21 mouse cellular contexts compared by ENCODE assay signal in genomic region chr14:79294950-79295349, GRCm38 (mm10). TPM values are rescaled to one million over a fixed set of nuclear protein-coding genes. Genes with fewer than 3 reads are reported as not detected.
DNase-seq lines count a peak whose midpoint lies in the region; ATAC-seq and TF ChIP-seq lines count a peak whose summit lies in the region.
"Had no signal": no experiment of that assay in that cellular context is flagged by ENCODE, and none has a peak within 500 bp of the region (broad histone marks: within the 10 kb centered on the region; RNA-seq: fewer than 3 reads in every experiment).

No protein-coding gene starts in this region.

- H3K4me1 ChIP-seq in lung, embryonic 14.5 days (ENCODE audit: insufficient read depth), result peaks cover 5% of the 10 kb centered on the region
- H3K4me1 ChIP-seq in intestine, embryonic 16.5 days (ENCODE audit: control insufficient read depth, insufficient read depth, low read length), result peaks cover under 1% of the 10 kb centered on the region; the same call in 1 of the 2 replicates
- peaks cover 9% of the 10 kb centered on the region for H3K4me1 ChIP-seq in midbrain, postnatal 0 days (ENCODE audit: insufficient read depth, low read length)

- no peak overlapping the region for H3K9ac ChIP-seq in lung, embryonic 14.5 days
- no peak overlapping the region for H3K9ac ChIP-seq in intestine, embryonic 16.5 days (ENCODE audit: low read depth, low read length)
- H3K9ac ChIP-seq in midbrain, postnatal 0 days (replicated peaks; ENCODE audit: low read length, poor library complexity, severe bottlenecking), result no peak overlapping the region
- H3K9ac ChIP-seq: embryonic facial prominence, embryonic 12.5 days; heart, embryonic 13.5 days had no signal

- no peak overlapping the region for H3K4me3 ChIP-seq in lung, embryonic 14.5 days (ENCODE audit: low read depth, low read length)
- no peak overlapping the region for H3K4me3 ChIP-seq in intestine, embryonic 16.5 days (ENCODE audit: low read length)
- H3K4me3 ChIP-seq in midbrain, postnatal 0 days (ENCODE audit: low read depth, low read length), result no peak overlapping the region
- H3K4me3 ChIP-seq: embryonic facial prominence, embryonic 12.5 days; heart, embryonic 13.5 days; hindbrain, embryonic 10.5 days had no signal

- H3K36me3 ChIP-seq in lung, embryonic 14.5 days (ENCODE audit: insufficient read depth), result no peaks in the 10 kb centered on the region
- no peaks in the 10 kb centered on the region for H3K36me3 ChIP-seq in intestine, embryonic 16.5 days (ENCODE audit: control insufficient read depth, insufficient read depth, low read length)
- H3K36me3 ChIP-seq in midbrain, postnatal 0 days (ENCODE audit: insufficient read depth, low read length), result no peaks in the 10 kb centered on the region
- H3K36me3 ChIP-seq: embryonic facial prominence, embryonic 12.5 days; G1E; heart, embryonic 13.5 days; hindbrain, embryonic 10.5 days had no signal

- ATAC-seq in lung, embryonic 14.5 days (ENCODE audit: insufficient read depth), result no peak
- ATAC-seq in intestine, embryonic 16.5 days, result peak; percentile 70
- peak; percentile 45 for ATAC-seq in megakaryocyte progenitor cell, adult 5-6 weeks (replicated peaks; ENCODE audit: poor library complexity)
- ATAC-seq in midbrain, postnatal 0 days (ENCODE audit: low FRiP score), result no peak

- H3K27ac ChIP-seq in lung, embryonic 14.5 days (ENCODE audit: low read depth), result no peak overlapping the region
- H3K27ac ChIP-seq in intestine, embryonic 16.5 days (ENCODE audit: low read length), result no peak overlapping the region
- no peak overlapping the region for H3K27ac ChIP-seq in midbrain, postnatal 0 days (ENCODE audit: low read depth, low read length)
- H3K27ac ChIP-seq: embryonic facial prominence, embryonic 12.5 days; heart, embryonic 13.5 days; hindbrain, embryonic 10.5 days had no signal

- no peaks in the 10 kb centered on the region for H3K27me3 ChIP-seq in lung, embryonic 14.5 days (ENCODE audit: insufficient read depth, low read length)
- no peaks in the 10 kb centered on the region; the same call in 1 of the 2 replicates for H3K27me3 ChIP-seq in intestine, embryonic 16.5 days (replicated peaks; ENCODE audit: control insufficient read depth, insufficient read depth, low read length)
- H3K27me3 ChIP-seq in midbrain, postnatal 0 days (ENCODE audit: insufficient read depth, low read length), result peaks cover 7% of the 10 kb centered on the region; the same call in 1 of the 2 replicates
- H3K27me3 ChIP-seq: embryonic facial prominence, embryonic 12.5 days had no signal

- H3K9me3 ChIP-seq in lung, embryonic 14.5 days (ENCODE audit: low read depth, low read length), result no peaks in the 10 kb centered on the region
- H3K9me3 ChIP-seq in intestine, embryonic 16.5 days (ENCODE audit: control insufficient read depth, low read length), result no peaks in the 10 kb centered on the region
- no peaks in the 10 kb centered on the region for H3K9me3 ChIP-seq in midbrain, postnatal 0 days (ENCODE audit: low read length)
- H3K9me3 ChIP-seq: embryonic facial prominence, embryonic 12.5 days; G1E; heart, embryonic 13.5 days; hindbrain, embryonic 10.5 days had no signal

- TF ChIP-seq CTCF in lung, embryonic 14.5 days (IDR thresholded peaks at IDR 0.05; ENCODE audit: low read depth), result no peak
- TF ChIP-seq CTCF in midbrain, postnatal 0 days (IDR thresholded peaks at IDR 0.05), result no peak

- H3K4me2 ChIP-seq in lung, embryonic 14.5 days, result peak overlapping the region; percentile 35; the same call in 1 of the 2 replicates
- no peak overlapping the region for H3K4me2 ChIP-seq in intestine, embryonic 16.5 days (ENCODE audit: low read depth, low read length)
- H3K4me2 ChIP-seq in midbrain, postnatal 0 days (ENCODE audit: low read depth, low read length, poor library complexity, severe bottlenecking), result no peak overlapping the region
- H3K4me2 ChIP-seq: heart, embryonic 13.5 days had no signal

- 53% methylated on average over 5 of the region's 5 CpGs for WGBS in lung, embryonic 14.5 days
- 53% methylated on average over 5 of the region's 5 CpGs for WGBS in intestine, embryonic 16.5 days
- WGBS in midbrain, postnatal 0 days, result 81% methylated on average over 5 of the region's 5 CpGs

- DNase-seq in lung, embryonic 14.5 days, result no peak
- DNase-seq in lung, postnatal 4 days, result no peak
- peak; percentile 70 for DNase-seq in c-Kit-negative CD71-positive TER-119-positive erythroid progenitor cells, embryonic 14.5 days (ENCODE audit: low read depth, low spot score)
- no peak for DNase-seq in midbrain, postnatal 0 days (ENCODE audit: low spot score)
- no peak for DNase-seq in adrenal gland, adult 18-20 months (ENCODE audit: low spot score in 2 of 2)
- DNase-seq: adrenal gland, postnatal 10 days; cerebellum, adult 11-12 months; kidney, postnatal 36 days; left cerebral cortex, postnatal 4 days; lung, adult 2 months; right cerebral cortex, adult 18-20 months had no signal

RNA-seq across cellular contexts. Expression of gene Rgcc, which starts 6.5 kb away (rescaled TPM):
- 137 and 142 TPM in 2 replicates for polyA plus RNA-seq in lung, embryonic 14.5 days (2014; fragmentation: Nextera tagmentation; extraction: Ambion mirVana)
- 39.4 and 46.2 TPM in 2 replicates for polyA plus RNA-seq in intestine, embryonic 16.5 days (2015; fragmentation: Nextera tagmentation; extraction: Ambion mirVana)
- 183 and 199 TPM in 2 replicates for total RNA-seq in megakaryocyte progenitor cell, adult 5-6 weeks (2015)
- total RNA-seq in megakaryocyte progenitor cell, adult 5-6 weeks (2017), result 212 and 243 TPM in 2 replicates
- total RNA-seq in midbrain, postnatal 0 days (2014; rRNA removed), result 34.2 and 64.3 TPM in 2 replicates
- 29.9 and 40.6 TPM in 2 replicates for polyA plus RNA-seq in midbrain, postnatal 0 days (2015; fragmentation: Nextera tagmentation; extraction: Ambion mirVana)
- total RNA-seq in adrenal gland, adult 18-20 months (2021), result 100 to 1,000 TPM; 152 to 273 TPM
- total RNA-seq: G1E had no signal
- polyA plus RNA-seq: G1E had no signal

RNA-seq across cellular contexts. Expression of gene Zfp957, which starts 47.8 kb away (rescaled TPM):
- not detected in 2 replicates for polyA plus RNA-seq in lung, embryonic 14.5 days (2014; fragmentation: Nextera tagmentation; extraction: Ambion mirVana)
- polyA plus RNA-seq in intestine, embryonic 16.5 days (2015; fragmentation: Nextera tagmentation; extraction: Ambion mirVana), result not detected in 2 replicates
- total RNA-seq in megakaryocyte progenitor cell, adult 5-6 weeks (2015), result not detected in 2 replicates
- not detected in 2 replicates for total RNA-seq in megakaryocyte progenitor cell, adult 5-6 weeks (2017)
- not detected in 2 replicates for total RNA-seq in midbrain, postnatal 0 days (2014; rRNA removed)
- polyA plus RNA-seq in midbrain, postnatal 0 days (2015; fragmentation: Nextera tagmentation; extraction: Ambion mirVana), result 0.07 TPM in 1 of 2 replicates, not detected in the other
- total RNA-seq in adrenal gland, adult 18-20 months (2021), result not detected
- total RNA-seq: adrenal gland, postnatal 10 days; G1E; gastrocnemius, postnatal 4 days; layer of hippocampus, postnatal 14 days; left cerebral cortex, postnatal 4 days had no signal
- polyA plus RNA-seq: embryonic facial prominence, embryonic 12.5 days; forebrain, embryonic 11.5 days; G1E; heart, embryonic 13.5 days; hindbrain, embryonic 10.5 days; intestine, embryonic 14.5 days; lung, adult 2 months had no signal

Comparison
In these comparisons a context has a peak if more than half of its experiments do, and no peak if none do; other contexts are left out.
1. ATAC-seq: peak in intestine, embryonic 16.5 days (single experiment) and megakaryocyte progenitor cell, adult 5-6 weeks (single experiment); none in lung, embryonic 14.5 days (single experiment) and midbrain, postnatal 0 days (single experiment).